Mouse (Mus musculus) ES-Bruce4 (cell line): Measurements from ENCODE around the gene Mastl. TPM values are rescaled to one million over a fixed set of nuclear protein-coding genes. Genes with fewer than 3 reads are reported as not detected.

Experiments
- H3K27ac ChIP-seq: 2 replicates; pipeline ENCODE4 v1.5.1; 2012; ENCODE audit warnings: low read length, inconsistent platforms; ENCODE audit not compliant: insufficient read depth
- H3K27me3 ChIP-seq: 2 replicates; pipeline ENCODE4 v1.6.1; 2012; ENCODE audit warnings: mild to moderate bottlenecking, low read length, inconsistent platforms; ENCODE audit not compliant: control insufficient read depth, poor library complexity, insufficient read depth, severe bottlenecking
- H3K36me3 ChIP-seq: 2 replicates; pipeline ENCODE4 v1.6.1; 2012; ENCODE audit warnings: inconsistent platforms, mild to moderate bottlenecking, low read length, moderate library complexity; ENCODE audit not compliant: control insufficient read depth, poor library complexity, insufficient read depth, severe bottlenecking
- H3K4me1 ChIP-seq: one replicate; pipeline ENCODE4 v1.8.1; 2011; ENCODE audit warnings: low read length; ENCODE audit not compliant: control insufficient read depth, insufficient read depth
- H3K4me3 ChIP-seq: 2 replicates; pipeline ENCODE4 v1.5.1; 2011; ENCODE audit warnings: low read depth, mild to moderate bottlenecking, low read length
- H3K9ac ChIP-seq: 2 replicates; pipeline ENCODE4 v1.6.1; 2012; ENCODE audit warnings: low read depth, mild to moderate bottlenecking, inconsistent platforms; ENCODE audit not compliant: poor library complexity, severe bottlenecking
- H3K9me3 ChIP-seq: replicated peaks from 2 replicates; pipeline ENCODE4 v1.6.1; 2012; ENCODE audit warnings: mild to moderate bottlenecking, low read length, inconsistent platforms; ENCODE audit not compliant: control insufficient read depth, poor library complexity, insufficient read depth, severe bottlenecking
- CTCF ChIP-seq: IDR thresholded peaks from one replicate; pipeline ENCODE4 v1.8.1; 2011; ENCODE audit warnings: low read depth, low read length
- EP300 ChIP-seq: IDR thresholded peaks from 2 replicates; pipeline ENCODE4 v1.6.1; 2011; ENCODE audit warnings: low read depth, low read length; ENCODE audit not compliant: insufficient read depth
- POLR2A ChIP-seq: IDR thresholded peaks from one replicate; pipeline ENCODE4 v1.8.1; 2011; ENCODE audit warnings: low read length; ENCODE audit not compliant: insufficient read depth
- polyA plus RNA-seq: library from polyadenylated mRNA; stranded (reverse); fragments of >200 nt; gene quantifications from 2 replicates; pipeline ENCODE4 v1.2.4, GENCODE M21; 2011; ENCODE audit warnings: low read depth; ENCODE audit not compliant: missing spikeins, insufficient read depth, insufficient read length

Gene Mastl
- polyA plus RNA-seq, 1 experiment: 43.9 TPM

- no peaks in the 10 kb centered on the region for H3K9me3 ChIP-seq
- H3K27me3 ChIP-seq: no peaks in the 10 kb centered on the region
- H3K27ac ChIP-seq: peak overlapping the region; percentile 53
- H3K36me3 ChIP-seq: peaks cover 5% of the 10 kb centered on the region; the same call in 1 of the 2 replicates
- H3K4me3 ChIP-seq: peak overlapping the region; percentile 90
- peak overlapping the region; percentile 80 for H3K9ac ChIP-seq
- no peak for TF ChIP-seq CTCF
- no peak for TF ChIP-seq EP300
- TF ChIP-seq POLR2A: no peak
- no peaks in the 10 kb centered on the region for H3K4me1 ChIP-seq
Observed at GRCm38 (mm10) chr2:23156608-23157081, 821 bp upstream of the Mastl start.

GRCm38 (mm10) chr2:23155199-23155621 lies 614 bp downstream of the Mastl start:
- Histone ChIP-seq H3K4me3 (peak overlapping the region; percentile 93), H3K9ac (peak overlapping the region; percentile 80)
- TF ChIP-seq EP300: no peak
- TF ChIP-seq CTCF: no peak
- TF ChIP-seq POLR2A: no peak

GRCm38 (mm10) chr2:23119573-23119972 lies 36.3 kb downstream of the Mastl start:
- TF ChIP-seq CTCF (no peak), EP300 (no peak), POLR2A (no peak)
- no peaks in the 10 kb centered on the region for H3K27me3 ChIP-seq
- H3K36me3 ChIP-seq: peaks cover 3% of the 10 kb centered on the region; the same call in 1 of the 2 replicates
- H3K4me3 ChIP-seq: no peak overlapping the region
- no peaks in the 10 kb centered on the region for H3K9me3 ChIP-seq
- no peak overlapping the region for H3K9ac ChIP-seq
- no peaks in the 10 kb centered on the region for H3K4me1 ChIP-seq
- H3K27ac ChIP-seq: no peak overlapping the region

More at GRCm38 (mm10) chr2:23155199-23155621, 614 bp downstream of the Mastl start:
- no peaks in the 10 kb centered on the region for H3K4me1 ChIP-seq
- peak overlapping the region; percentile 68 for H3K27ac ChIP-seq
- no peaks in the 10 kb centered on the region for H3K27me3 ChIP-seq
- H3K9me3 ChIP-seq: no peaks in the 10 kb centered on the region
- peaks cover 12% of the 10 kb centered on the region for H3K36me3 ChIP-seq

- Histone ChIP-seq H3K27ac (no peak overlapping the region), H3K36me3 (no peaks in the 10 kb centered on the region), H3K9me3 (no peaks in the 10 kb centered on the region), H3K4me1 (no peaks in the 10 kb centered on the region), H3K4me3 (no peak overlapping the region), H3K9ac (no peak overlapping the region), H3K27me3 (no peaks in the 10 kb centered on the region)
- no peak for TF ChIP-seq EP300
- no peak for TF ChIP-seq CTCF
- TF ChIP-seq POLR2A: no peak
Observed at GRCm38 (mm10) chr2:23102266-23102665, 53.6 kb downstream of the Mastl start.

GRCm38 (mm10) chr2:23097028-23097427 lies 58.8 kb downstream of the Mastl start:
- H3K27me3 ChIP-seq: no peaks in the 10 kb centered on the region
- no peak overlapping the region for H3K4me3 ChIP-seq
- H3K27ac ChIP-seq: no peak overlapping the region
- no peak overlapping the region for H3K9ac ChIP-seq
- no peak for TF ChIP-seq POLR2A
- TF ChIP-seq CTCF: no peak
- TF ChIP-seq EP300: no peak
- H3K9me3 ChIP-seq: no peaks in the 10 kb centered on the region
- H3K36me3 ChIP-seq: peaks cover 5% of the 10 kb centered on the region
- H3K4me1 ChIP-seq: no peaks in the 10 kb centered on the region

- no peaks in the 10 kb centered on the region for H3K4me1 ChIP-seq
- no peak overlapping the region for H3K4me3 ChIP-seq
- no peaks in the 10 kb centered on the region for H3K9me3 ChIP-seq
- peak; percentile 61 for TF ChIP-seq CTCF
- no peak for TF ChIP-seq EP300
- no peak for TF ChIP-seq POLR2A
- no peak overlapping the region for H3K27ac ChIP-seq
- peaks cover 12% of the 10 kb centered on the region for H3K36me3 ChIP-seq
- H3K9ac ChIP-seq: no peak overlapping the region
- H3K27me3 ChIP-seq: no peaks in the 10 kb centered on the region
Observed at GRCm38 (mm10) chr2:23092216-23092615, 63.6 kb downstream of the Mastl start.
